Mouse (Mus musculus) heart, adult 2 months (tissue): ENCODE results near the gene Mfsd4a. TPM values are rescaled to one million over a fixed set of nuclear protein-coding genes. Genes with fewer than 3 reads are reported as not detected.

Experiments used
- DNase-seq, 2 experiments: peaks; one replicate each; pipeline ENCODE4 v3.0.0; 2021
- H3K27ac ChIP-seq: fragments of 200-600 bp; 2 replicates; pipeline ENCODE4 v1.8.1; 2022
- H3K27me3 ChIP-seq: fragments of 200-500 bp; 2 replicates; pipeline ENCODE4 v1.6.1; 2012; ENCODE audit warnings: mild to moderate bottlenecking, low read length, inconsistent platforms, mixed read lengths; ENCODE audit not compliant: control insufficient read depth, insufficient read depth
- H3K36me3 ChIP-seq: fragments of 200-500 bp; 2 replicates; pipeline ENCODE4 v1.6.1; 2012; ENCODE audit warnings: low read length, inconsistent platforms; ENCODE audit not compliant: control insufficient read depth, insufficient read depth
- H3K4me1 ChIP-seq: fragments of 200-500 bp; 2 replicates; pipeline ENCODE4 v1.6.1; 2011; ENCODE audit warnings: low read length; ENCODE audit not compliant: control insufficient read depth, insufficient read depth
- H3K4me3 ChIP-seq: fragments of 200-600 bp; 2 replicates; pipeline ENCODE4 v1.8.1; 2022
- H3K79me2 ChIP-seq: fragments of 200-500 bp; replicated peaks from 2 replicates; pipeline ENCODE4 v1.6.1; 2012; ENCODE audit warnings: mild to moderate bottlenecking, inconsistent platforms, low read length, moderate library complexity, mixed read lengths; ENCODE audit not compliant: control insufficient read depth, insufficient read depth
- H3K9ac ChIP-seq: fragments of 200-500 bp; 2 replicates; pipeline ENCODE4 v1.6.1; 2012; ENCODE audit warnings: low read depth, mild to moderate bottlenecking, control low read depth, inconsistent platforms, low read length, mixed read lengths
- CTCF ChIP-seq: fragments of 200-600 bp; IDR thresholded peaks from 2 replicates; pipeline ENCODE4 v1.8.1; 2022; ENCODE audit warnings: antibody characterized with exemption, mild to moderate bottlenecking, moderate library complexity
- EP300 ChIP-seq: fragments of 200-500 bp; IDR thresholded peaks from 2 replicates; pipeline ENCODE4 v1.6.1; 2011; ENCODE audit warnings: low read depth, low read length, control low read depth; ENCODE audit not compliant: insufficient read depth
- POLR2A ChIP-seq: fragments of 200-500 bp; IDR thresholded peaks from 2 replicates; pipeline ENCODE4 v1.6.1; 2011; ENCODE audit warnings: mild to moderate bottlenecking, low read depth, low read length, control low read depth; ENCODE audit not compliant: insufficient read depth
- WGBS: fragments of 180-500 bp; shearing (Covaris S2); methylation state at CpG from one replicate; pipeline ENCODE4 v1.1.7; 2018; 5-methylcytosine and 5-hydroxymethylcytosine counted together
- intact Hi-C: fragments of 180-260 bp; cut with DNase I; formaldehyde crosslinking; loops from one replicate; pipeline ENCODE4 v1.15.1; 2025
- polyA plus RNA-seq: library from polyadenylated mRNA; depleted of rRNA; stranded (reverse); fragments of >200 nt; gene quantifications from 2 replicates; pipeline ENCODE4 v1.2.3, GENCODE M21; 2012
- total RNA-seq, 2 experiments: library from RNA; stranded (reverse); gene quantifications; 2 replicates each; pipeline ENCODE4 v1.2.3; 2021

Mfsd4a gene
- total and polyA plus RNA-seq, 3 experiments = 1.4 to 3.0 (median 1.6) TPM

GRCm38 (mm10) chr1:132005466-132005865 is 62.4 kb downstream of the Mfsd4a start:
- Histone ChIP-seq H3K4me1 (peaks cover 18% of the 10 kb centered on the region), H3K4me3 (no peak overlapping the region), H3K27me3 (no peaks in the 10 kb centered on the region), H3K79me2 (no peaks in the 10 kb centered on the region; the same call in 1 of the 2 replicates), H3K9ac (no peak overlapping the region), H3K36me3 (peaks cover 14% of the 10 kb centered on the region), H3K27ac (peak overlapping the region; percentile 18; the same call in 1 of the 2 replicates)
- 83% methylated on average over 1 of the region's 1 CpGs for WGBS
- no peak for DNase-seq
- intact Hi-C loops = loop anchor here (10.0 kb wide), 1 partner anchor 319 kb away; no protein-coding TSS in a partner anchor
- TF ChIP-seq CTCF (no peak), POLR2A (no peak), EP300 (no peak)

DNA sequence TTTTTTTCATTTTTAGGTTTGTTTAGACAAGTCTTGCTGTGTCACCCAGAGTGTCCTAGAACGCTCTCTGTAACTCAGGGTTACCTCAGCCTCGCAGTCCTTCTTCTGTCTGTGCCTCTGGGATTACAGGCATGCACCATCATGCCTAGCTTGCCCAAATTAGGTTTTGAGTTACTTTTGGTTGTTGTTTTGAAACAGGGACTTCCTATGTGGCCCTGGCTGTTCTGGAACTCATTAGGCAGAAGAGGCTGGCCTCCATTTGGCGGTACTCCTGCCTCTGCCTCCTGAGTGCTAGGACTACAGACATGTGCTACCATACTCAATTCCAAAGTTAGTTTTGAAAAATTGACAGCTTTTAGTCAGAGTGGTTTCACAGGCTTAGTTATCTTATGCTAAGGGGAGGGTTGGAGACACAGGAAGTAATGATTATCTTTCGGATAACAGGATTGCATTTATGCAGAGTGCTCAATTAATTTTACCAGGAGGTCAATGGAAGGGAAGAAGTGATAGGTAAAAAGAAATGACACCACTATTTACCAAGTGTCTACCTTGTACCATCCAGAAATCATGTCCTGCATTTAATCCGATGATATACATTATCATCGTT is 63.2 kb downstream of the Mfsd4a start:
- Histone ChIP-seq H3K4me1 (peaks cover 15% of the 10 kb centered on the region), H3K4me3 (no peak overlapping the region), H3K79me2 (no peaks in the 10 kb centered on the region; the same call in 1 of the 2 replicates), H3K27me3 (no peaks in the 10 kb centered on the region), H3K27ac (peak overlapping the region; percentile 58), H3K9ac (no peak overlapping the region), H3K36me3 (peaks cover 14% of the 10 kb centered on the region)
- intact Hi-C loops = loop anchor here (5.0 to 10.0 kb wide), 2 partner anchors 93 to 320 kb away; no protein-coding TSS in a partner anchor
- TF ChIP-seq POLR2A = no peak
- no peak for TF ChIP-seq EP300
- TF ChIP-seq CTCF = no peak
- no peak for DNase-seq
- 58% methylated on average over 6 of the region's 6 CpGs for WGBS

- H3K4me1 ChIP-seq = peaks cover 12% of the 10 kb centered on the region
- intact Hi-C loops = loop anchor here (5.0 to 10.0 kb wide), 2 partner anchors 93 to 321 kb away; no protein-coding TSS in a partner anchor
- 26% methylated on average over 1 of the region's 1 CpGs for WGBS
- no peak overlapping the region for H3K9ac ChIP-seq
- H3K27ac ChIP-seq = peak overlapping the region; percentile 64
- no peak overlapping the region for H3K4me3 ChIP-seq
- H3K36me3 ChIP-seq = peaks cover 14% of the 10 kb centered on the region
- H3K79me2 ChIP-seq = no peaks in the 10 kb centered on the region; the same call in 1 of the 2 replicates
- peak in 1 of 2 experiments; percentile 61 for DNase-seq
- H3K27me3 ChIP-seq = no peaks in the 10 kb centered on the region
- TF ChIP-seq EP300 = peak; percentile 66; the same call in 1 of the 2 replicates
- 0 out of 2 replicates have a peak, but pooled peaks have one; percentile 22 for TF ChIP-seq POLR2A
- no peak for TF ChIP-seq CTCF
Observed at GRCm38 (mm10) chr1:132003817-132004216, 64.0 kb downstream of the Mfsd4a start.

- DNase-seq = no peak
- peaks cover 14% of the 10 kb centered on the region for H3K36me3 ChIP-seq
- no peak overlapping the region for H3K9ac ChIP-seq
- WGBS = 64% methylated on average over 2 of the region's 2 CpGs
- intact Hi-C loops = loop anchor here (5.0 to 10.0 kb wide), 2 partner anchors 94 to 322 kb away; no protein-coding TSS in a partner anchor
- H3K4me3 ChIP-seq = no peak overlapping the region
- H3K27ac ChIP-seq = peak overlapping the region; percentile 64
- TF ChIP-seq EP300 (no peak), POLR2A (no peak), CTCF (no peak)
- no peaks in the 10 kb centered on the region for H3K79me2 ChIP-seq
- peaks cover 11% of the 10 kb centered on the region for H3K4me1 ChIP-seq
- H3K27me3 ChIP-seq = no peaks in the 10 kb centered on the region
Observed at GRCm38 (mm10) chr1:132003111-132003510, 64.8 kb downstream of the Mfsd4a start.

DNA sequence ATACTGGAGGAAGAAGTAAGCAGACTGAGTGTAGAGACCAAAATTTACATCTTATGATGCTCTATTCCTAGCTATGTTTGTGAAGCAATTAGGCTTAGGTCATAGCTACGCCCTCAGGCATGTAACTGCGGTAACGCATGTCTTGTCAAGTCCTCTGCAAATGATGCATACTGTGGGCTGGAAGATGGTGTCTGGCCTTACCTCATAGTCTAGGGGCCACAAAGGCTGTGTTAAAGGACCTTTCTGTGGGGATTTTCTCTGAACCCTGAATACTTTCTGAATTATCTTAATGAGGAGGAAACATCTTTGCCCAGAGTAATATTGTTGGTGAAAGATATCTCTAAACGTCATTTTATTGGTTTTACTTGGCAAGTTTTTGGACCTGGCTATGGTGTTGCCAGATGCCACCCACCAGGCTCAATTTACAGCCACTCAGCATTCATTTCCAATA is 66.0 kb downstream of the Mfsd4a start:
- H3K4me3 ChIP-seq = no peak overlapping the region
- no peaks in the 10 kb centered on the region for H3K79me2 ChIP-seq
- DNase-seq = no peak
- TF ChIP-seq POLR2A = no peak
- intact Hi-C loops = loop anchor here (5.0 to 10.0 kb wide), 2 partner anchors 95 to 323 kb away; no protein-coding TSS in a partner anchor
- no peaks in the 10 kb centered on the region for H3K27me3 ChIP-seq
- H3K36me3 ChIP-seq = peaks cover 13% of the 10 kb centered on the region
- no peak overlapping the region for H3K27ac ChIP-seq
- WGBS = 80% methylated on average over 4 of the region's 4 CpGs
- H3K9ac ChIP-seq = no peak overlapping the region
- H3K4me1 ChIP-seq = peaks cover 11% of the 10 kb centered on the region

DNA sequence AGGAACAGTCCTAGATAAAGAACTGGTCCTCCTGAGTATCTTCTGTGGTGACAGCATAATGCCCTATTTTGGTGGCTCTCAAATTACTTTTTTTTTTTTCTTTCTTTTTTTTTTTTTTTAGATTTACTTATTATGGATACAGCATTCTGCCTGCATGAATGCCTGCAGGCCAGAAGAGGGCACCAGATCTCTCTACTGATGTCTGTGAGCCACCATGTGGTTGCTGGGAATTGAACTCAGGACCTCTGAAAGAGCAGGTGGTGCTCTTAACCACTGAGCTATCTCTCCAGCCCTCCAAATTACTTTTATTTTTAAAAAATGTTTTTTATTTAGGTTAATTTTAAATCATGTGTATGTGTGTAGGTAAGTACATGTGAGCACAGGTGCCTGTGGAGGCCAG is 67.4 kb downstream of the Mfsd4a start:
- Histone ChIP-seq H3K4me1 (peaks cover 7% of the 10 kb centered on the region), H3K27me3 (no peaks in the 10 kb centered on the region), H3K9ac (no peak overlapping the region), H3K79me2 (no peaks in the 10 kb centered on the region), H3K4me3 (no peak overlapping the region), H3K36me3 (peaks cover 9% of the 10 kb centered on the region), H3K27ac (no peak overlapping the region)
- no peak for TF ChIP-seq EP300
- peak; percentile 74 for TF ChIP-seq CTCF
- no peak for TF ChIP-seq POLR2A
- DNase-seq = no peak
- intact Hi-C loops = loop anchor here (5.0 to 10.0 kb wide), 2 partner anchors 97 to 324 kb away; no protein-coding TSS in a partner anchor
